Mouse (Mus musculus) heart, embryonic 16.5 days (tissue): ENCODE measurements around the gene Gas7. TPM values are rescaled to one million over a fixed set of nuclear protein-coding genes. Genes with fewer than 3 reads are reported as not detected.

Experiments used
- ATAC-seq: fragments of 200-750 bp; cut with Nextera tagmentation; replicated peaks from 2 replicates; pipeline ENCODE4 v1.8.0; 2017; ENCODE audit warnings: moderate number of reproducible peaks; ENCODE audit not compliant: insufficient read depth, low FRiP score; ENCODE audit errors: extremely low read depth
- H3K27ac ChIP-seq: fragments of 300-500 bp; sonication (generic); 2 replicates; pipeline ENCODE4 v1.5.1; 2014; ENCODE audit warnings: mild to moderate bottlenecking, low read length, control low read depth, moderate library complexity
- H3K27me3 ChIP-seq: fragments of 300-500 bp; sonication (generic); 2 replicates; pipeline ENCODE4 v1.6.1; 2014; ENCODE audit warnings: low read length, mixed read lengths; ENCODE audit not compliant: control insufficient read depth, insufficient read depth
- H3K36me3 ChIP-seq: fragments of 300-500 bp; sonication (generic); 2 replicates; pipeline ENCODE4 v1.6.1; 2014; ENCODE audit not compliant: control insufficient read depth, insufficient read depth
- H3K4me1 ChIP-seq: fragments of 300-500 bp; sonication (generic); 2 replicates; pipeline ENCODE4 v1.6.1; 2014; ENCODE audit warnings: low read length, mixed read lengths; ENCODE audit not compliant: control insufficient read depth, insufficient read depth
- H3K4me2 ChIP-seq: fragments of 300-500 bp; sonication (generic); 2 replicates; pipeline ENCODE4 v1.6.1; 2014; ENCODE audit warnings: low read depth, mild to moderate bottlenecking, control low read depth, low read length
- H3K4me3 ChIP-seq: fragments of 300-500 bp; sonication (generic); 2 replicates; pipeline ENCODE4 v1.5.1; 2014; ENCODE audit warnings: mild to moderate bottlenecking, control low read depth, low read length
- H3K9ac ChIP-seq: fragments of 300-500 bp; sonication (generic); 2 replicates; pipeline ENCODE4 v1.6.1; 2014; ENCODE audit warnings: low read length, control low read depth
- H3K9me3 ChIP-seq: fragments of 300-500 bp; sonication (generic); replicated peaks from 2 replicates; pipeline ENCODE4 v1.6.1; 2016; ENCODE audit warnings: low read length; ENCODE audit not compliant: control insufficient read depth
- WGBS: fragments of 180-500 bp; shearing (Covaris S2); extraction: QIAGEN DNeasy Blood & Tissue Kit; methylation state at CpG from one replicate; pipeline ENCODE4 v1.1.7; 2014; 5-methylcytosine and 5-hydroxymethylcytosine counted together
- polyA plus RNA-seq: library from polyadenylated mRNA; unstranded; fragments of >200 nt; fragmentation: Nextera tagmentation; extraction: Ambion mirVana; gene quantifications from 2 replicates; pipeline ENCODE4 v1.2.1, GENCODE M21; 2015

Gene Gas7
- polyA plus RNA-seq, 1 experiment from 2014 or later: 8.5 TPM

DNA sequence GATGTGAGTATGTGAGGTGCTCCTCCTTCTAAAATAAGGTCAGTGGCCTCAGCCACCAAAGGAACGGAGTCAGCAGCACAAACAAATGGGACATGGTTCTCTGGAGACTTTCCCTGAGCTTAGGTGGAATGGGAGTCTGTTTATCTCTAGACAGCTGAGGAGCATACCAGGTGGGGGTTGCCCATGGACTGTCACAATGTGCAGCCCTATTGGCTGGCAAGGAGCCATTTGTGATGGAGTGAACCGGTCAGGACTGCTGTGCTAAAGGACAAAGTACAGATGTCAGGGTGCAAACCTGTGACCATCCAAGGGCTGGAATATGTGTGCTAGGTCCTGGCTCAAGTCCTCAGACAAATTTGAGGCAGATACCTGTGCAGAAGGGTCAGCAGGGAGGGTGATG lies 173.3 kb downstream of the Gas7 start:
- H3K4me3 ChIP-seq: no peak overlapping the region
- H3K4me1 ChIP-seq: no peaks in the 10 kb centered on the region
- 42% methylated on average over 2 of the region's 2 CpGs for WGBS
- H3K9me3 ChIP-seq: no peaks in the 10 kb centered on the region
- H3K27ac ChIP-seq: no peak overlapping the region
- ATAC-seq: no peak
- no peak overlapping the region for H3K4me2 ChIP-seq
- H3K9ac ChIP-seq: no peak overlapping the region
- H3K36me3 ChIP-seq: no peaks in the 10 kb centered on the region
- no peaks in the 10 kb centered on the region for H3K27me3 ChIP-seq

DNA sequence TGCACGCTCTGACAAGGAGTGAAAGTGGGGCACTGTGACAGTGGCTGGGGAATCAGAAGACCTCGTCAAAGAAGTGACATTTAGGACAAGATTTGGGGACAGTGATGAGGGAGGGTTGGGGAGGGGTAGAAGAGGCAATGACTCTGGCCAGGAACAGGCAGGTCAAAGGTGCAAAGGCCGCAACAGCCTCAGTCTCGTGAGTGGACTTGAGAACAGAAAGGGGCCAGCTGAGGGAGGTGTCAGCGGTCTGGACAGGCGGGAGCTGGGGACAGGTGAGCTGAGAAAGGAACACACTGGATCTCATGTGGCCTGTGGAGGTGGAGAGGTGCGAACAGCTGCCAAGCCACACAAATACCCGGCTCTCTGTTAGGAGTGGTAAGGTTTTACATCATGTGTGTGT lies 177.7 kb downstream of the Gas7 start:
- no peak for ATAC-seq
- H3K4me3 ChIP-seq: no peak overlapping the region
- WGBS: 86% methylated on average over 8 of the region's 8 CpGs
- no peaks in the 10 kb centered on the region for H3K4me1 ChIP-seq
- H3K9me3 ChIP-seq: no peaks in the 10 kb centered on the region
- H3K4me2 ChIP-seq: no peak overlapping the region
- no peak overlapping the region for H3K27ac ChIP-seq
- no peak overlapping the region for H3K9ac ChIP-seq
- no peaks in the 10 kb centered on the region for H3K27me3 ChIP-seq
- H3K36me3 ChIP-seq: no peaks in the 10 kb centered on the region

- Histone ChIP-seq H3K36me3 (no peaks in the 10 kb centered on the region), H3K9ac (no peak overlapping the region), H3K4me1 (no peaks in the 10 kb centered on the region), H3K4me3 (no peak overlapping the region), H3K4me2 (no peak overlapping the region), H3K27me3 (no peaks in the 10 kb centered on the region), H3K27ac (no peak overlapping the region), H3K9me3 (no peaks in the 10 kb centered on the region)
- ATAC-seq: no peak
- WGBS: 57% methylated on average over 3 of the region's 3 CpGs
Observed at GRCm38 (mm10) chr11:67633620-67634229, 178.5 kb downstream of the Gas7 start.

DNA sequence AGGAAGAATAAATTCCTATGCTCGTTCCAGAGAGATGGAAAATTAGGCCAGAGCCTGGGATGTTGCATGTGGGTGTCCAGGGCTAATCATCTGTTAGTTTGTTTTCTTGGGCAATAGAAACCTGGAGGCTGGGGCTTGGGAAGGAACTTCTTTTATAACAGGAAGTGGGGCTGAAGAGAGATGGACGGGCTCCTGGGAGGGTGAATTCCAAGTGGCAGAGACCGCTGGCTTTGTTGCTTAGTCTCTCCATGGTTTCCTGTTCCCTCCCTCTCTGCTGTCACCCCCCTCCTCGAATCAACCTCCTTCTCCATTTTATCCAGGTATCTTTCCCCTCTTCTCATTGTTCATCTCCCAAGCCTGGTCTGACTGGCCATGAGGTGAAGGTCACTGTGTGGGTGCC lies 181.0 kb downstream of the Gas7 start:
- no peak overlapping the region for H3K4me3 ChIP-seq
- no peaks in the 10 kb centered on the region for H3K36me3 ChIP-seq
- no peaks in the 10 kb centered on the region for H3K27me3 ChIP-seq
- H3K27ac ChIP-seq: no peak overlapping the region
- H3K9ac ChIP-seq: no peak overlapping the region
- ATAC-seq: no peak
- no peaks in the 10 kb centered on the region for H3K4me1 ChIP-seq
- no peaks in the 10 kb centered on the region for H3K9me3 ChIP-seq
- WGBS: 51% methylated on average over 4 of the region's 4 CpGs
- H3K4me2 ChIP-seq: no peak overlapping the region

DNA sequence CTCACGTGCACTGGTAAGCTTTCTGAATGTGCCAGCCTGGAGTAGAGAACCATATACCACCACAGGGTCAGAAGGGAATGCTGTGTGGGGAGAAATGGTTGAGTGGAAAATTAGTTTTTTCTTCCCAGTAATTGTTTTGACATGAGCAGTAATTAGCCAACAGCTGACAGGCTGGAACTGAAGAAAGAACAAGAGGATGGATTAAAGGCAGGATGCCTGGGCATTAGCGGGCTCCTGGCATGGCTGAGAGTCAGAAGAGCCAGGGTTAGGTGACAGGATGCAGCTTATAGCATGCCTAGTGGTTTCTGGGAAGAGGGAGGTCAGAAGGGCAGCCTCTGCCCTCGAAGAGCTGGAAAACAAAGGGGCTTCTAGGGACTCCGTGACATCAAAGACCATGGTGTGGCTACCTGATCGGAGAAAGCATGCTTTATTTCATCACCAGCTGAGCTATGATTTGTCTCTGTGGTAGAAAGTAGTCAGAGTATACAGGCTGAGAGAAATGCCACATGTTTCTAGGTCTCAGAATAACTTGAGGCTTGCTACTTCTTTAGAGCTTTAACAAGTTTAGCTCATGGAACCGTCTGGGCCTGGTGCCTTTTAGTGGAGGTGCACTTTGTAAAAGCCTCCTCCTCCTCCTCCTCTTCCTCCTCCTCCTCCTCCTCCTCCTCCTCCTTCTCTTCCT lies 181.8 kb downstream of the Gas7 start:
- Histone ChIP-seq H3K9me3 (no peaks in the 10 kb centered on the region), H3K4me1 (no peaks in the 10 kb centered on the region), H3K4me3 (no peak overlapping the region), H3K27me3 (no peaks in the 10 kb centered on the region), H3K4me2 (no peak overlapping the region), H3K9ac (no peak overlapping the region), H3K36me3 (no peaks in the 10 kb centered on the region), H3K27ac (no peak overlapping the region)
- 67% methylated on average over 6 of the region's 6 CpGs for WGBS
- ATAC-seq: no peak

DNA sequence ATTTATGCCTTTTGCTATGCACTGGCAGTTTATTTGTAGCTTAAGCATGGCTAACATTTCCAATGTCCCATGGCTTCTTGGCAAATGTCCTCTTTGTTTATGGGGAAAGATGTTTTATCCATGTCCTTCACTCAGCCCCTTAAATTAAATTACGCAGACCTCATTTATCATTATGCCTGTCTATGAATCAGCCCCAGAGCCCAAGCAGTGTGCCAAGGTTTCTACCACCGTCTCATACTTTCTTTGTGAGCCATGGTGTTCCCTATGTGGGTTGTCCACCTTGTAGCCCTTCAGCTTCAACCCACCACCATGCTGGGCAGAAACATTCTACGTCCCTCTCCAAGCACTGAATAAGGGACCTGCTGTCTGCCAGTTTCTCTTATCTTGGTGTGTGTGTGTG lies 183.2 kb downstream of the Gas7 start:
- Histone ChIP-seq H3K9me3 (no peaks in the 10 kb centered on the region), H3K27ac (no peak overlapping the region), H3K4me2 (no peak overlapping the region), H3K27me3 (no peaks in the 10 kb centered on the region), H3K36me3 (no peaks in the 10 kb centered on the region), H3K4me3 (no peak overlapping the region), H3K4me1 (no peaks in the 10 kb centered on the region), H3K9ac (no peak overlapping the region)
- WGBS: 83% methylated on average over 3 of the region's 3 CpGs
- no peak for ATAC-seq

DNA sequence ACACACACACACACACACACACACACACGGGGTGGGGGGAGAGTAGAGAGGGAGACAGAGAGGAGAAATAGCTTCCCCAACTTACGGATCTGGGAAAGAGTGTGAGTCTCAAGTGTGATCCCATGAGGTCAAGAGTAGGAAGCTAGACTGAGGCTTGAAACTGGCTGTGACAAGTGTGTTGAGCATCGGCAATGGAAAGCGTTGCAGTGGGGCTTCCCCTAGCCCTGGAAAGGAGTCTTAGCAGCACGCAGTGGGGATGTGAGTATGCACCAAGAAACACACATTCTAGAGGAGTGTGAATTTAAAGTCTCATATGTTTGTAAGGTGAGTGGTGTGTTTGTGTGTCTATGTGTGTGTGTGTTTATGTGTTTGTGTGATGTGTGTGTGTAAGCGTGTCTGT lies 185.1 kb downstream of the Gas7 start:
- Histone ChIP-seq H3K9ac (no peak overlapping the region), H3K9me3 (no peaks in the 10 kb centered on the region), H3K36me3 (no peaks in the 10 kb centered on the region), H3K4me1 (no peaks in the 10 kb centered on the region), H3K4me3 (no peak overlapping the region), H3K27me3 (no peaks in the 10 kb centered on the region), H3K27ac (no peak overlapping the region), H3K4me2 (no peak overlapping the region)
- WGBS: 82% methylated on average over 6 of the region's 6 CpGs
- ATAC-seq: no peak

DNA sequence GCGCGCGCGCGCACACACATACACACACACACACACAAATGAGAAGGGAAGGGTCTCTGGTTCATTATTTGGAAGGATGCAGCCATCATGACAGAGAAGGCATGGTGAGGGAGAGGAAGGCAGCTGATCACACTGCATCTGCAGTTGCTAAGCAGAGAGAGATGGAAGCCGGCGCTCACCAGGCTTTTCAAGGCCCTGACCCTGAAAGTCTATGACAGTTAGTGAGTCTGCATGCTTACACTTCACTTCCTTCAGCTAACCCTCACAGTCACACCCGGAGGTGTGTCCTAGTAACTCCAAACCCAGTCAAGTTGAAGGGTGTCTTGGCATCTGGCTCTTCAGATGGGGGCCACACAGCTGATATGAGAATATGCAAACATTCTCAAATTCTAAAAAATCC lies 187.2 kb downstream of the Gas7 start:
- no peak overlapping the region for H3K4me3 ChIP-seq
- H3K4me2 ChIP-seq: no peak overlapping the region
- no peak overlapping the region for H3K27ac ChIP-seq
- H3K27me3 ChIP-seq: no peaks in the 10 kb centered on the region
- no peaks in the 10 kb centered on the region for H3K9me3 ChIP-seq
- no peaks in the 10 kb centered on the region for H3K4me1 ChIP-seq
- no peaks in the 10 kb centered on the region for H3K36me3 ChIP-seq
- WGBS: 92% methylated on average over 8 of the region's 8 CpGs
- H3K9ac ChIP-seq: no peak overlapping the region
- ATAC-seq: no peak

- Histone ChIP-seq H3K4me2 (no peak overlapping the region), H3K36me3 (no peaks in the 10 kb centered on the region), H3K4me1 (no peaks in the 10 kb centered on the region), H3K9ac (no peak overlapping the region), H3K4me3 (no peak overlapping the region), H3K9me3 (no peaks in the 10 kb centered on the region), H3K27ac (no peak overlapping the region), H3K27me3 (no peaks in the 10 kb centered on the region)
- WGBS: 70% methylated on average over 5 of the region's 5 CpGs
- no peak for ATAC-seq
Observed at GRCm38 (mm10) chr11:67642835-67643234, 187.6 kb downstream of the Gas7 start.
